Mouse (Mus musculus) adrenal gland, postnatal 4 days (tissue): ENCODE data around the gene Cep112. TPM values are rescaled to one million over a fixed set of nuclear protein-coding genes. Genes with fewer than 3 reads are reported as not detected.

ENCODE experiments used
- DNase-seq, 2 experiments: peaks; one replicate each; pipeline ENCODE4 v3.0.0; 2021 to 2022; ENCODE audit warnings: low spot score in 2 of 2, mixed read lengths in 2 of 2
- total RNA-seq, 2 experiments: library from RNA; stranded (reverse); gene quantifications; 2 replicates each; pipeline ENCODE4 v1.2.3; 2021

Gene Cep112
- total RNA-seq, 2 experiments from 2014 or later = 24.5 to 26.1 TPM

DNA sequence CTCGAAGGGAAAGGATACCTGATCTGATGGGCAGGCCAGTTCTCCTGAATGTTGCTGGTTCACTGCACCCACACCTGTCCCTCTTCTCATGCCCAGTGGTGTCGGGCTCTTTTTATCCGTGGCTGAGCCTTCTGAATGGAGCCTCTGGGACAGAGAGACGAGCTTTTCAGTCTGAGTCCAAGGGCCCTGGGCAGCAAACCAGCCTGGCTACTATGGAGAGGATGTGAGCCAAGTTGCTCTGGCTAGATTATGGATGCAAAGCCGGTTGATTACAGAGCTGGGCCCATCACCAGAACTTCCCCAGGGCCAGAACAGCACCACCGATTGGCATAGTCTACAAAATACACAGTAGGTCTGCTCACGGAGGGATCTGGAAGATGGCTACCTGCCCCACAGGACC lies 476.7 kb downstream of the Cep112 start:
- DNase-seq = no peak

DNA sequence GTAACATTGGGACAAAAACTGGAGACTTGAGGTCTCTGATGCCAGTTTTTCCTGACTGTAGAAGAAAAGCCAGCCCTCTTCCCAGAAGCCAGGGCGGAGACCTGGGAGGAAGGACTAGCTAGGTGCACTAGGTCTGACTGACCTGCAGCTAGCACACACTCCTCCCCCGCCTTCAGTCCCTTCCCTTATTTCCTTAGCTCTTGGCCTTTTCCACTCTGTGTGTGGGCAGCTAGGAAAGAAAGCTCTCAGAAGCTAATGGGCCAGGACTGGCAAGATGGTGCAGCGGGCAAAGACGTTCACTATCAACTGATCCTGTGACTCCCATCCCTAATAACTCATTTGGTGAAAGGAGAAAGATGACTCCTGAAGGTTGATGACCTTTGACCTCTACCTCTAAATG lies 477.3 kb downstream of the Cep112 start:
- no peak for DNase-seq

GRCm38 (mm10) chr11:108906590-108907254 lies 481.7 kb downstream of the Cep112 start:
- no peak for DNase-seq

- no peak for DNase-seq
Observed at GRCm38 (mm10) chr11:108909396-108910195, 484.6 kb downstream of the Cep112 start.

Other genes starting within 250 kb of the Cep112 start
- 100 to 1,000 TPM in 1 of 2 experiments, 1 to 10 TPM in 1; 7.8 to 315 TPM for gene Apoh, start 81.8 kb upstream of the Cep112 start, total RNA-seq
- 10 to 100 TPM; 10.9 to 18.1 TPM for gene Prkca, start 81.3 kb upstream of the Cep112 start, total RNA-seq